Mouse (Mus musculus) right cerebral cortex, postnatal 14 days (tissue): ENCODE measurements around the gene Glt1d1.

Experiments
- DNase-seq: peaks from one replicate; pipeline ENCODE4 v3.0.0; 2022

Gene Glt1d1

GRCm38 (mm10) chr5:127632167-127633145 is at the start of gene Glt1d1, which contains the start of gene Slc15a4:
Gene Glt1d1 (plus strand): TSS chr5:127632262.
Gene Slc15a4 (minus strand): TSS chr5:127632897.
- DNase-seq: peak; percentile 42

- peak; percentile 23 for DNase-seq
Observed at GRCm38 (mm10) chr5:127583658-127584057, 48.4 kb upstream of the Glt1d1 start.

- DNase-seq: no peak
Observed at GRCm38 (mm10) chr5:127587854-127588253, 44.2 kb upstream of the Glt1d1 start.

- no peak for DNase-seq
Observed at GRCm38 (mm10) chr5:127592406-127592805, 39.7 kb upstream of the Glt1d1 start.

GRCm38 (mm10) chr5:127592854-127593253 is 39.2 kb upstream of the Glt1d1 start:
- DNase-seq: peak; percentile 43

GRCm38 (mm10) chr5:127595676-127596075 is 36.4 kb upstream of the Glt1d1 start:
- no peak for DNase-seq

- DNase-seq: no peak
Observed at GRCm38 (mm10) chr5:127596862-127597261, 35.2 kb upstream of the Glt1d1 start.

- DNase-seq: no peak
Observed at GRCm38 (mm10) chr5:127602996-127603395, 29.1 kb upstream of the Glt1d1 start.

- no peak for DNase-seq
Observed at GRCm38 (mm10) chr5:127607507-127607906, 24.6 kb upstream of the Glt1d1 start.

GRCm38 (mm10) chr5:127609191-127609714 is 22.8 kb upstream of the Glt1d1 start:
- DNase-seq: no peak

- no peak for DNase-seq
Observed at GRCm38 (mm10) chr5:127610787-127611509, 21.1 kb upstream of the Glt1d1 start.

- no peak for DNase-seq
Observed at GRCm38 (mm10) chr5:127611881-127612280, 20.2 kb upstream of the Glt1d1 start.

- no peak for DNase-seq
Observed at GRCm38 (mm10) chr5:127612397-127612796, 19.7 kb upstream of the Glt1d1 start.

- no peak for DNase-seq
Observed at GRCm38 (mm10) chr5:127615459-127615858, 16.6 kb upstream of the Glt1d1 start.

- DNase-seq: no peak
Observed at GRCm38 (mm10) chr5:127616151-127616550, 15.9 kb upstream of the Glt1d1 start.

- peak; percentile 98 for DNase-seq
Observed at GRCm38 (mm10) chr5:127616884-127617635, 15.0 kb upstream of the Glt1d1 start.

- no peak for DNase-seq
Observed at GRCm38 (mm10) chr5:127618834-127619233, 13.2 kb upstream of the Glt1d1 start.

- DNase-seq: no peak
Observed at GRCm38 (mm10) chr5:127620371-127620770, 11.7 kb upstream of the Glt1d1 start.

GRCm38 (mm10) chr5:127621108-127621507 is 11.0 kb upstream of the Glt1d1 start:
- DNase-seq: no peak

- no peak for DNase-seq
Observed at GRCm38 (mm10) chr5:127624427-127625213, 7.4 kb upstream of the Glt1d1 start.

- DNase-seq: no peak
Observed at GRCm38 (mm10) chr5:127627242-127627641, 4.8 kb upstream of the Glt1d1 start.

GRCm38 (mm10) chr5:127631671-127632070 is 391 bp upstream of the Glt1d1 start:
- no peak for DNase-seq
